Mouse (Mus musculus) bone marrow, adult 2 months (tissue): Measurements from ENCODE around the gene Slc51b.

Source experiments
- CTCF ChIP-seq: fragments of 200-500 bp; IDR thresholded peaks from 2 replicates; pipeline ENCODE4 v1.5.1; 2011; ENCODE audit warnings: low read length, control low read depth; ENCODE audit not compliant: control insufficient read depth, insufficient read depth
- POLR2A ChIP-seq: fragments of 200-500 bp; IDR thresholded peaks from 2 replicates; pipeline ENCODE4 v1.6.1; 2011; ENCODE audit warnings: low read depth, mild to moderate bottlenecking, control low read depth, low read length, borderline replicate concordance; ENCODE audit not compliant: control insufficient read depth

DNA sequence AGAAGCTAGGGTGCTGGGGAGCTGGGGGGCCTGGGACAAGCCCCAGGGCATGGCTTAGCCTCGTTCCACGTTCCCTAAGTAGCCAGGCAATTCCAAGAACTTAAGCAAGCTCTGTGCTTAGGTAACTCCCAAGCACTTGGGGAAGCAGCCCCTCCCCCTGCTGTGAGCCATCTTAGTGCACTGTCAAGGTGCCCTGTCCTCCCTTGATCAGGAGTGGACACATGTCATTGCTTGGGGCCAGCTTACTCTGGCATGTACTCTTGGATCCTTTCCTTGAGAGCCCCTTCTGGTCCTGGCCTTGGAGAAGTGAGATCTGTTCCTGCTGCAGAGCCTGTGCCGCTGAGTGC is 40.0 kb downstream of the Slc51b start:
- no peak for TF ChIP-seq POLR2A
- no peak for TF ChIP-seq CTCF
